Mouse (Mus musculus) intestine, postnatal 0 days (tissue): ENCODE measurements around the gene Naif1. TPM values are rescaled to one million over a fixed set of nuclear protein-coding genes. Genes with fewer than 3 reads are reported as not detected.
A peak's percentile ranks its signal among the peaks of the same experiment; 100 is the strongest.

Experiments used
- ATAC-seq: fragments of 200-750 bp; cut with Nextera tagmentation; 2 replicates; pipeline ENCODE4 v1.8.0; 2017; ENCODE audit warnings: mild to moderate bottlenecking, moderate TSS enrichment, moderate library complexity
- H3K27ac ChIP-seq: fragments of 300-500 bp; sonication (generic); 2 replicates; pipeline ENCODE4 v1.5.1; 2014; ENCODE audit warnings: mild to moderate bottlenecking, low read depth, low read length, moderate library complexity
- H3K27me3 ChIP-seq: fragments of 300-500 bp; sonication (generic); replicated peaks from 2 replicates; pipeline ENCODE4 v1.6.1; 2014; ENCODE audit warnings: low read length, mixed read lengths; ENCODE audit not compliant: control insufficient read depth, insufficient read depth
- H3K36me3 ChIP-seq: fragments of 300-500 bp; sonication (generic); 2 replicates; pipeline ENCODE4 v1.6.1; 2014; ENCODE audit warnings: mild to moderate bottlenecking, moderate library complexity; ENCODE audit not compliant: control insufficient read depth, insufficient read depth
- H3K4me1 ChIP-seq: fragments of 300-500 bp; sonication (generic); replicated peaks from 2 replicates; pipeline ENCODE4 v1.6.1; 2014; ENCODE audit warnings: antibody characterized with exemption, low read length, mixed read lengths; ENCODE audit not compliant: control insufficient read depth, insufficient read depth
- H3K4me2 ChIP-seq: fragments of 300-500 bp; sonication (generic); replicated peaks from 2 replicates; pipeline ENCODE4 v1.6.1; 2014; ENCODE audit warnings: low read depth, mild to moderate bottlenecking, moderate library complexity
- H3K4me3 ChIP-seq: fragments of 300-500 bp; sonication (generic); 2 replicates; pipeline ENCODE4 v1.5.1; 2014; ENCODE audit warnings: low read depth, low read length
- H3K9ac ChIP-seq: fragments of 300-500 bp; sonication (generic); 2 replicates; pipeline ENCODE4 v1.6.1; 2014; ENCODE audit warnings: mild to moderate bottlenecking, low read depth, low read length
- H3K9me3 ChIP-seq: fragments of 300-500 bp; sonication (generic); 2 replicates; pipeline ENCODE4 v1.6.1; 2016; ENCODE audit warnings: mixed run types; ENCODE audit not compliant: control insufficient read depth
- CTCF ChIP-seq: sonication (generic); IDR thresholded peaks from 2 replicates; pipeline ENCODE4 v1.5.1; 2016; ENCODE audit warnings: low read depth, mild to moderate bottlenecking, control low read depth, antibody characterized with exemption, moderate library complexity
- WGBS: fragments of 180-500 bp; shearing (Covaris S2); extraction: QIAGEN DNeasy Blood & Tissue Kit; methylation state at CpG from one replicate; pipeline ENCODE4 v1.1.7; 2014; 5-methylcytosine and 5-hydroxymethylcytosine counted together
- polyA plus RNA-seq: library from polyadenylated mRNA; unstranded; fragments of >200 nt; fragmentation: Nextera tagmentation; extraction: Ambion mirVana; gene quantifications from 2 replicates; pipeline ENCODE4 v1.2.1, GENCODE M21; 2015

The Naif1 gene
- polyA plus RNA-seq, 1 experiment from 2014 or later, result 2.9 TPM

GRCm38 (mm10) chr2:32492661-32493060, 42.4 kb downstream of the Naif1 start:
- 66% methylated on average over 2 of the region's 2 CpGs for WGBS
- H3K9ac ChIP-seq, result no peak overlapping the region
- no peak for ATAC-seq
- no peaks in the 10 kb centered on the region for H3K27me3 ChIP-seq
- no peak for TF ChIP-seq CTCF
- H3K9me3 ChIP-seq, result no peaks in the 10 kb centered on the region
- no peak overlapping the region for H3K4me2 ChIP-seq
- no peaks in the 10 kb centered on the region for H3K36me3 ChIP-seq
- no peaks in the 10 kb centered on the region for H3K4me1 ChIP-seq
- no peak overlapping the region for H3K4me3 ChIP-seq
- no peak overlapping the region for H3K27ac ChIP-seq

- Histone ChIP-seq H3K4me2 (no peak overlapping the region), H3K36me3 (no peaks in the 10 kb centered on the region), H3K27me3 (no peaks in the 10 kb centered on the region), H3K9ac (no peak overlapping the region), H3K4me3 (no peak overlapping the region), H3K4me1 (no peaks in the 10 kb centered on the region), H3K27ac (no peak overlapping the region), H3K9me3 (no peaks in the 10 kb centered on the region)
- WGBS, result 48% methylated on average over 12 of the region's 12 CpGs
- TF ChIP-seq CTCF, result no peak
- ATAC-seq, result no peak; the same call in 1 of the 2 replicates
Observed at GRCm38 (mm10) chr2:32493301-32493701, 43.0 kb downstream of the Naif1 start.

GRCm38 (mm10) chr2:32494522-32494921, 44.3 kb downstream of the Naif1 start:
- Histone ChIP-seq H3K4me2 (no peak overlapping the region), H3K27ac (no peak overlapping the region), H3K9ac (no peak overlapping the region), H3K36me3 (no peaks in the 10 kb centered on the region), H3K4me3 (no peak overlapping the region), H3K9me3 (no peaks in the 10 kb centered on the region), H3K27me3 (no peaks in the 10 kb centered on the region), H3K4me1 (no peaks in the 10 kb centered on the region)
- TF ChIP-seq CTCF, result no peak
- no peak for ATAC-seq
- 68% methylated on average over 2 of the region's 2 CpGs for WGBS

GRCm38 (mm10) chr2:32495185-32495726, 45.0 kb downstream of the Naif1 start:
- ATAC-seq, result no peak
- H3K4me2 ChIP-seq, result no peak overlapping the region
- 70% methylated on average over 20 of the region's 20 CpGs for WGBS

GRCm38 (mm10) chr2:32496190-32496589, 45.9 kb downstream of the Naif1 start:
- Histone ChIP-seq H3K4me3 (no peak overlapping the region), H3K4me1 (no peaks in the 10 kb centered on the region), H3K9ac (no peak overlapping the region), H3K9me3 (no peaks in the 10 kb centered on the region), H3K27me3 (no peaks in the 10 kb centered on the region), H3K36me3 (no peaks in the 10 kb centered on the region), H3K27ac (no peak overlapping the region), H3K4me2 (no peak overlapping the region)
- TF ChIP-seq CTCF, result no peak
- ATAC-seq, result no peak
- 58% methylated on average over 5 of the region's 5 CpGs for WGBS

More at GRCm38 (mm10) chr2:32495185-32495726, 45.0 kb downstream of the Naif1 start:
- Histone ChIP-seq H3K9me3 (no peaks in the 10 kb centered on the region), H3K27me3 (no peaks in the 10 kb centered on the region), H3K4me1 (no peaks in the 10 kb centered on the region), H3K36me3 (no peaks in the 10 kb centered on the region), H3K27ac (no peak overlapping the region), H3K4me3 (no peak overlapping the region), H3K9ac (no peak overlapping the region)
- no peak for TF ChIP-seq CTCF

GRCm38 (mm10) chr2:32499365-32499764, 49.1 kb downstream of the Naif1 start:
- Histone ChIP-seq H3K27me3 (no peaks in the 10 kb centered on the region), H3K9me3 (no peaks in the 10 kb centered on the region), H3K4me1 (no peaks in the 10 kb centered on the region), H3K4me3 (no peak overlapping the region), H3K27ac (0 out of 2 replicates have a peak overlapping the region, but pooled peaks have one; percentile 15), H3K9ac (no peak overlapping the region), H3K4me2 (no peak overlapping the region), H3K36me3 (no peaks in the 10 kb centered on the region)
- 61% methylated on average over 4 of the region's 4 CpGs for WGBS
- TF ChIP-seq CTCF, result no peak
- no peak for ATAC-seq

- Histone ChIP-seq H3K27ac (no peak overlapping the region), H3K36me3 (no peaks in the 10 kb centered on the region), H3K4me1 (no peaks in the 10 kb centered on the region), H3K4me3 (no peak overlapping the region), H3K4me2 (no peak overlapping the region), H3K27me3 (no peaks in the 10 kb centered on the region), H3K9me3 (no peaks in the 10 kb centered on the region), H3K9ac (no peak overlapping the region)
- 79% methylated on average over 5 of the region's 5 CpGs for WGBS
- ATAC-seq, result no peak
- no peak for TF ChIP-seq CTCF
Observed at GRCm38 (mm10) chr2:32500461-32500860, 50.2 kb downstream of the Naif1 start.
